Mouse (Mus musculus) heart, embryonic 11.5 days (tissue): ENCODE results near the gene Zfp867. TPM values are rescaled to one million over a fixed set of nuclear protein-coding genes. Genes with fewer than 3 reads are reported as not detected.

Experiments
- ATAC-seq: fragments of 200-750 bp; cut with Nextera tagmentation; replicated peaks from 2 replicates; pipeline ENCODE4 v1.8.0; 2017; ENCODE audit warnings: moderate library complexity; ENCODE audit not compliant: insufficient number of reproducible peaks, low FRiP score, low TSS enrichment
- H3K27ac ChIP-seq: fragments of 300-500 bp; sonication (generic); 2 replicates; pipeline ENCODE4 v1.5.1; 2014; ENCODE audit warnings: mild to moderate bottlenecking, low read depth, low read length
- H3K27me3 ChIP-seq: fragments of 300-500 bp; sonication (generic); 2 replicates; pipeline ENCODE4 v1.6.1; 2014; ENCODE audit warnings: mild to moderate bottlenecking, low read length, mixed read lengths; ENCODE audit not compliant: control insufficient read depth, insufficient read depth
- H3K36me3 ChIP-seq: fragments of 300-500 bp; sonication (generic); 2 replicates; pipeline ENCODE4 v1.6.1; 2014; ENCODE audit warnings: mild to moderate bottlenecking, low read length, moderate library complexity, mixed read lengths; ENCODE audit not compliant: control insufficient read depth, insufficient read depth
- H3K4me1 ChIP-seq: fragments of 300-500 bp; sonication (generic); 2 replicates; pipeline ENCODE4 v1.6.1; 2014; ENCODE audit warnings: low read length; ENCODE audit not compliant: control insufficient read depth, insufficient read depth
- H3K4me2 ChIP-seq: fragments of 300-500 bp; sonication (generic); 2 replicates; pipeline ENCODE4 v1.6.1; 2014; ENCODE audit warnings: mild to moderate bottlenecking, moderate library complexity
- H3K4me3 ChIP-seq: fragments of 300-500 bp; sonication (generic); 2 replicates; pipeline ENCODE4 v1.5.1; 2014; ENCODE audit warnings: low read depth, low read length
- H3K9ac ChIP-seq: fragments of 300-500 bp; sonication (generic); 2 replicates; pipeline ENCODE4 v1.6.1; 2014; ENCODE audit warnings: mild to moderate bottlenecking, low read depth, low read length, moderate library complexity
- H3K9me3 ChIP-seq: fragments of 300-500 bp; sonication (generic); replicated peaks from 2 replicates; pipeline ENCODE4 v1.6.1; 2016; ENCODE audit warnings: low read length; ENCODE audit not compliant: control insufficient read depth
- WGBS: fragments of 180-500 bp; shearing (Covaris S2); extraction: QIAGEN DNeasy Blood & Tissue Kit; methylation state at CpG from one replicate; pipeline ENCODE4 v1.1.7; 2014; ENCODE audit not compliant: insufficient replicate concordance; 5-methylcytosine and 5-hydroxymethylcytosine counted together
- polyA plus RNA-seq: library from polyadenylated mRNA; unstranded; fragments of >200 nt; fragmentation: Nextera tagmentation; extraction: Ambion mirVana; gene quantifications from 2 replicates; pipeline ENCODE4 v1.2.1, GENCODE M21; 2014

Gene Zfp867
- polyA plus RNA-seq, 1 experiment from 2014 or later: 6.2 TPM

- peaks cover 19% of the 10 kb centered on the region for H3K36me3 ChIP-seq
- no peaks in the 10 kb centered on the region for H3K9me3 ChIP-seq
- no peak overlapping the region for H3K27ac ChIP-seq
- no peaks in the 10 kb centered on the region for H3K27me3 ChIP-seq
- H3K9ac ChIP-seq: no peak overlapping the region
- no peak for ATAC-seq
- 0 out of 2 replicates have a peak, but pooled peaks cover 2% of the 10 kb centered on the region for H3K4me1 ChIP-seq
- WGBS: 10% methylated on average over 2 of the region's 2 CpGs
- H3K4me2 ChIP-seq: no peak overlapping the region
- H3K4me3 ChIP-seq: no peak overlapping the region
These were observed 10.9 kb upstream of the Zfp867 start for GRCm38 (mm10) chr11:59483212-59483611.

GRCm38 (mm10) chr11:59477240-59477639 lies 5.0 kb upstream of the Zfp867 start:
- Histone ChIP-seq H3K36me3 (no peaks in the 10 kb centered on the region), H3K4me1 (no peaks in the 10 kb centered on the region), H3K9ac (0 out of 2 replicates have a peak overlapping the region, but pooled peaks have one; percentile 10), H3K27me3 (no peaks in the 10 kb centered on the region), H3K4me2 (no peak overlapping the region), H3K4me3 (no peak overlapping the region), H3K9me3 (no peaks in the 10 kb centered on the region), H3K27ac (no peak overlapping the region)
- WGBS: 66% methylated on average over 6 of the region's 6 CpGs
- no peak for ATAC-seq

GRCm38 (mm10) chr11:59471413-59472325 lies 605 bp downstream of the Zfp867 start:
- Histone ChIP-seq H3K36me3 (no peaks in the 10 kb centered on the region), H3K4me1 (peaks cover 4% of the 10 kb centered on the region; the same call in 1 of the 2 replicates), H3K4me2 (peak overlapping the region; percentile 91), H3K9ac (peak overlapping the region; percentile 96), H3K27me3 (no peaks in the 10 kb centered on the region), H3K9me3 (no peaks in the 10 kb centered on the region), H3K4me3 (peak overlapping the region; percentile 81), H3K27ac (peak overlapping the region; percentile 57)
- ATAC-seq: peak; percentile 35; the same call in 1 of the 2 replicates
- 5% methylated on average over 37 of the region's 37 CpGs for WGBS

- H3K36me3 ChIP-seq: peaks cover 42% of the 10 kb centered on the region
- H3K4me3 ChIP-seq: no peak overlapping the region
- 92% methylated on average over 2 of the region's 2 CpGs for WGBS
- no peak overlapping the region for H3K4me2 ChIP-seq
- H3K27me3 ChIP-seq: no peaks in the 10 kb centered on the region
- peaks cover 12% of the 10 kb centered on the region for H3K9me3 ChIP-seq
- no peak overlapping the region for H3K9ac ChIP-seq
- peaks cover 7% of the 10 kb centered on the region for H3K4me1 ChIP-seq
- H3K27ac ChIP-seq: no peak overlapping the region
- no peak for ATAC-seq
These were observed 11.8 kb downstream of the Zfp867 start for GRCm38 (mm10) chr11:59460459-59460858.

- Histone ChIP-seq H3K9ac (no peak overlapping the region), H3K27ac (peak overlapping the region; percentile 83), H3K4me1 (peaks cover 7% of the 10 kb centered on the region), H3K9me3 (peaks cover 11% of the 10 kb centered on the region), H3K4me2 (no peak overlapping the region), H3K4me3 (no peak overlapping the region), H3K27me3 (no peaks in the 10 kb centered on the region), H3K36me3 (peaks cover 38% of the 10 kb centered on the region)
- ATAC-seq: peak; percentile 81
- WGBS: 13% methylated on average over 5 of the region's 5 CpGs
These were observed 13.3 kb downstream of the Zfp867 start for GRCm38 (mm10) chr11:59458973-59459372.

- WGBS: 90% methylated on average over 2 of the region's 2 CpGs
- Histone ChIP-seq H3K4me1 (peaks cover 7% of the 10 kb centered on the region), H3K36me3 (peaks cover 24% of the 10 kb centered on the region), H3K9ac (no peak overlapping the region), H3K27me3 (no peaks in the 10 kb centered on the region), H3K4me2 (no peak overlapping the region), H3K27ac (no peak overlapping the region), H3K9me3 (no peaks in the 10 kb centered on the region), H3K4me3 (no peak overlapping the region)
- no peak for ATAC-seq
These were observed 15.4 kb downstream of the Zfp867 start for GRCm38 (mm10) chr11:59456891-59457290.

- H3K9ac ChIP-seq: no peak overlapping the region
- H3K4me1 ChIP-seq: peaks cover 8% of the 10 kb centered on the region
- H3K27me3 ChIP-seq: no peaks in the 10 kb centered on the region
- no peak overlapping the region for H3K4me3 ChIP-seq
- 75% methylated on average over 2 of the region's 2 CpGs for WGBS
- H3K27ac ChIP-seq: no peak overlapping the region
- H3K36me3 ChIP-seq: peaks cover 21% of the 10 kb centered on the region
- no peak overlapping the region for H3K4me2 ChIP-seq
- no peak for ATAC-seq
- H3K9me3 ChIP-seq: no peaks in the 10 kb centered on the region
These were observed 15.9 kb downstream of the Zfp867 start for GRCm38 (mm10) chr11:59456346-59456745.

GRCm38 (mm10) chr11:59451086-59451485 lies 21.2 kb downstream of the Zfp867 start, which contains the start of gene Snap47:
TSS of gene Snap47 (minus strand) at chr11:59451186.
- peak within 1 kb of the TSS; percentile 51; the same call in 1 of the 2 replicates for H3K27ac ChIP-seq
- WGBS: 56% methylated on average over 4 of the region's 4 CpGs
- H3K9ac ChIP-seq: peak within 1 kb of the TSS; percentile 81

More at GRCm38 (mm10) chr11:59451086-59451485, 21.2 kb downstream of the Zfp867 start, which contains the start of gene Snap47:
- H3K9me3 ChIP-seq: no peaks in the 10 kb centered on the region
- peak within 1 kb of the TSS; percentile 86 for H3K4me2 ChIP-seq
- ATAC-seq: no peak
- peak within 1 kb of the TSS; percentile 77 for H3K4me3 ChIP-seq
- H3K27me3 ChIP-seq: no peaks in the 10 kb centered on the region
- H3K4me1 ChIP-seq: peaks cover 9% of the 10 kb centered on the region
- H3K36me3 ChIP-seq: peaks cover 9% of the 10 kb centered on the region
